Mouse (Mus musculus) kidney, postnatal 0 days (tissue): Measurements from ENCODE around the gene Dhx37. TPM values are rescaled to one million over a fixed set of nuclear protein-coding genes. Genes with fewer than 3 reads are reported as not detected.
"Not testable (repeated sequence)": the region's sequence is repeated elsewhere in the genome, so short reads cannot be mapped to it uniquely, and the experiment has no call there.

Experiments used
- ATAC-seq: fragments of 200-750 bp; cut with Nextera tagmentation; replicated peaks from 2 replicates; pipeline ENCODE4 v1.8.0; 2017; ENCODE audit warnings: low read depth, moderate number of reproducible peaks, moderate TSS enrichment, moderate library complexity; ENCODE audit not compliant: low FRiP score
- DNase-seq: peaks from one replicate; pipeline ENCODE4 v3.0.0-alpha.2; 2016; ENCODE audit warnings: low spot score
- H3K27ac ChIP-seq: fragments of 300-500 bp; sonication (generic); 2 replicates; pipeline ENCODE4 v1.5.1; 2014; ENCODE audit warnings: mild to moderate bottlenecking
- H3K27me3 ChIP-seq: fragments of 300-500 bp; sonication (generic); 2 replicates; pipeline ENCODE4 v1.6.1; 2014; ENCODE audit warnings: low read length, mixed read lengths; ENCODE audit not compliant: insufficient read depth
- H3K36me3 ChIP-seq: fragments of 300-500 bp; sonication (generic); 2 replicates; pipeline ENCODE4 v1.6.1; 2014; ENCODE audit warnings: low read length, mixed read lengths; ENCODE audit not compliant: insufficient read depth
- H3K4me1 ChIP-seq: fragments of 300-500 bp; sonication (generic); replicated peaks from 2 replicates; pipeline ENCODE4 v1.6.1; 2014; ENCODE audit warnings: antibody characterized with exemption, low read length, mixed read lengths; ENCODE audit not compliant: insufficient read depth
- H3K4me2 ChIP-seq: fragments of 300-500 bp; sonication (generic); 2 replicates; pipeline ENCODE4 v1.6.1; 2014; ENCODE audit warnings: mild to moderate bottlenecking, low read length, moderate library complexity, mixed read lengths
- H3K4me3 ChIP-seq: fragments of 300-500 bp; sonication (generic); replicated peaks from 2 replicates; pipeline ENCODE4 v1.5.1; 2014; ENCODE audit warnings: low read depth, low read length
- H3K9ac ChIP-seq: fragments of 300-500 bp; sonication (generic); 2 replicates; pipeline ENCODE4 v1.6.1; 2014; ENCODE audit warnings: low read depth, low read length
- H3K9me3 ChIP-seq: fragments of 300-500 bp; sonication (generic); replicated peaks from 2 replicates; pipeline ENCODE4 v1.6.1; 2016; ENCODE audit warnings: low read length, inconsistent platforms, mixed read lengths
- CTCF ChIP-seq: IDR thresholded peaks from 2 replicates; pipeline ENCODE4 v1.5.1; 2016; ENCODE audit warnings: antibody characterized with exemption, low read depth, mild to moderate bottlenecking, moderate library complexity
- WGBS: fragments of 180-500 bp; shearing (Covaris S2); extraction: QIAGEN DNeasy Blood & Tissue Kit; methylation state at CpG from one replicate; pipeline ENCODE4 v1.1.7; 2014; 5-methylcytosine and 5-hydroxymethylcytosine counted together
- polyA plus RNA-seq: library from polyadenylated mRNA; unstranded; fragments of >200 nt; fragmentation: Nextera tagmentation; extraction: Ambion mirVana; gene quantifications from 2 replicates; pipeline ENCODE4 v1.2.1, GENCODE M21; 2015

The Dhx37 gene
- polyA plus RNA-seq, 1 experiment from 2014 or later: 7.2 TPM

DNA sequence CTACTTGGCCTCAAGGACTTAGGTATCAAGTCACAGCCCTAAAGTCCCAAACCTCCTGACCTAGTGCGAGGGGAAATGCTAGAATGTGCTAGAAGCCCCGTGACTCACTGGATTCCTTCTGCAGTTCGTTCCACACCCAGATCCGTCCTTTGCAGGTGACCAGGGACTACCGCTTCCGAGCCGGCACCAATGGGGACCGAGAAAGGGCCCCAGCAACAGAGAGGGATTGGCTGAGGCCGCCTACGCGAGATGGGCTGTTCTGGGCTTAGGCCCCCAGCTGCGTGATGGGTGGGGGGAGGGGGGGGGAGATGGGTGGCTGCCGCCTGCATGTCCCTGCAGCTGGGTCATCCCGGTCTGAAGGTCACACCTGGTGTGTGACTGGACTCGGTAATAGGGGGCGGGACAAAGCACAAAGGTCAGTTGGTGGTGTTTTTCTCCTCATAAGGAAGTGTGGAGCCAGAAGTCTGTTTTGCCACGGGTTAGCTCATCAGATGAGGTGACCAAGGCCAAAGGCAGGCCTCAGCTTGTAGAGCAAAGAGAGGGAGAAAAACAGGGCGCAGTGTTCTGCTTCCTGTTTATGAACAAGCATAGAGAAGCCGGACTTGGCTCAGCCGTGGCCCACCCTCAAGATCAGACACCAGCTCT is 40.8 kb downstream of the Dhx37 start:
- DNase-seq: peak; percentile 99
- H3K36me3 ChIP-seq: no peaks in the 10 kb centered on the region
- WGBS: under 1% methylated on average over 20 of the region's 20 CpGs

DNA sequence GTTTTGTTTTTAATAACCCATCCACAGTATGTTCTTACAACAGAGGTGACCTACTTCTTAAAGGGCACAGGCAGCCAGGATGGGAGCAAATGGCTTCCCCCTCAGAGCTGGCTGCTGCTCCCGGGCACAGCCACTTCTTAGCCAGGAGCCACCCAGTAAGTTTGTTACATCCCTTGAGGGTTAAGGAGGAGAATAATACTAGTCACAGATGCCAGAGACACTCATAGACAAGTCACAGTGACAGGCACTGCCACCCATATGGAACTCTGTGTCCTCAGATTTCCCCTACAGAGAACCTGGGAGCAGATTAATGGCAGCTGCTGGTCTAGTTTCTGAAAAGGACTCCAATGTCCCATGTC is 41.3 kb downstream of the Dhx37 start:
- Histone ChIP-seq H3K4me1 (peaks cover 26% of the 10 kb centered on the region), H3K4me2 (peak overlapping the region; percentile 46), H3K9ac (peak overlapping the region; percentile 40), H3K4me3 (no peak overlapping the region), H3K27me3 (no peaks in the 10 kb centered on the region), H3K36me3 (no peaks in the 10 kb centered on the region), H3K27ac (peak overlapping the region; percentile 98), H3K9me3 (no peaks in the 10 kb centered on the region)
- DNase-seq: no peak
- no peak for ATAC-seq
- TF ChIP-seq CTCF: no peak
- 7% methylated on average over 1 of the region's 1 CpGs for WGBS

More for the DNA sequence above, 40.8 kb downstream of the Dhx37 start:
- no peaks in the 10 kb centered on the region for H3K9me3 ChIP-seq
- H3K4me3 ChIP-seq: 0 out of 2 replicates have a peak overlapping the region, but pooled peaks have one; percentile 2
- H3K9ac ChIP-seq: peak overlapping the region; percentile 40
- peak; percentile 95 for ATAC-seq
- H3K27me3 ChIP-seq: no peaks in the 10 kb centered on the region
- H3K4me2 ChIP-seq: peak overlapping the region; percentile 48
- H3K27ac ChIP-seq: peak overlapping the region; percentile 98
- peaks cover 26% of the 10 kb centered on the region for H3K4me1 ChIP-seq
- TF ChIP-seq CTCF: no peak

DNA sequence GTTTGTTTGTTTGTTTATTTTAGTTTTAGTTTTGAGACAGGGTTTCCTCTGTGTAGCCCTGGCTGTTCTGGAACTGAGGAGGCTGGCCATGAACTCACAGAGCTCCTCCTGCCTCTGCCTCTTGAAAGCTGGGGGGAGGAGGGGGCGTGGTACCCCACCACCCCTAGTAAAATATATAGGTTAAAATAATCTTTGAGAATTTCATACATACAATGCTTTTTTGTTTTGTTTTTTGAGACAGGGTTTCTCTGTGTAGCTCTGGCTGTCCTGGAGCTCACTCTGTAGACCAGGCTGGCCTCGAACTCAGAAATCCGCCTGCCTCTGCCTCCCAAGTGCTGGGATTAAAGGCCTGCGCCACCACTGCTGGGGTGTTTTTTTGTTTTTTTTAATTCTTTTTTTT is 41.7 kb downstream of the Dhx37 start:
- H3K27ac ChIP-seq: peak overlapping the region; percentile 98
- H3K9ac ChIP-seq, ATAC-seq, H3K36me3 ChIP-seq, DNase-seq, H3K4me2 ChIP-seq, H3K9me3 ChIP-seq, H3K4me3 ChIP-seq, H3K27me3 ChIP-seq: not testable (repeated sequence)
- H3K4me1 ChIP-seq: peaks cover 26% of the 10 kb centered on the region
- WGBS: 97% methylated on average over 3 of the region's 4 CpGs

DNA sequence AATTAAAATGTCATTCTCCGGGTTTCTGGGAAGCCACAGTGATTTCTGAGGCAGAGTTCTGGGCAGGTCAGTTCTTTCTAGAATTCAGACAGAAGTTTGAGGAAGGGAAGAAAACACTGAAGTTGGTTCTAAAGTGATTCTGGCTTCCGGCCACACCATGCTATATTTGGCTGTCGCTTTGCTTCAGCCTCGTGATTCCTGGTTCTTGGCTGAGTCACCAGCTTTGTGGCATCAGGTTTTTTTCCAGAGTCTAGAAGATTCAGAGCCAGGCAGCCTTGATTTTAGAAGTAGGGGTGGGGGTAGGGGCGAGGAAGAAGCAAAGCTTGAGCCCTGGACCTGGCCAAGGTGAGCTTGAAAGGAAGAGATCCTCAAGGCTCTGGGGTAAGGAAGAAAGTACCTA is 42.3 kb downstream of the Dhx37 start:
- Histone ChIP-seq H3K36me3 (no peaks in the 10 kb centered on the region), H3K4me2 (no peak overlapping the region), H3K4me3 (no peak overlapping the region), H3K9me3 (no peaks in the 10 kb centered on the region), H3K27me3 (no peaks in the 10 kb centered on the region), H3K4me1 (peaks cover 26% of the 10 kb centered on the region), H3K9ac (no peak overlapping the region), H3K27ac (peak overlapping the region; percentile 98)
- 54% methylated on average over 5 of the region's 5 CpGs for WGBS
- peak; percentile 60 for DNase-seq
- TF ChIP-seq CTCF: no peak
- ATAC-seq: no peak

DNA sequence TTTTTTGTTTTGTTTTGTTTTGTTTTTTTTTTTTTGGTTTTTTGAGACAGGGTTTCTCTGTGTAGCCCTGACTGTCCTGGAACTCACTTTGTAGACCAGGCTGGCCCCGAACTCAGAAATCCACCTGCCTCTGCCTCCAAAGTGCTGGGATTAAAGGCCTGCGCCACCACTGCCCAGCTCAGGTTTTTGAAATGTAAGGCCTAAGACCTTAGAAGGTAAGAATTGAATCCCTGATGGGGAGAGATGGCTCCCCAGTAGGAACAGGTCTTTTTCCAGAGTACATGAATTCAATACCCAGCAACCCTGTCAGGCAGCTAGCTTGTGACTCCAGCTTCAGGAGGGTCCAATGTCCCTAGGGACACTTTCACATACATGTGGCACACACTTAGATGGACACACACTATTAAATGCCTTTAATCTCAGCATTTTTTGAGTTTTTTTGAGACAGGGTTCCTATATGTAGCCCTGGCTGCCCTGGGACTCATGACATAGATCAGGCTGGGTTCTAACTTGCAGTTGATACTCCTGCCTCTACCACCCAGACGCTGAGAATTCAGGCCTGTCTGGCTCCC is 42.9 kb downstream of the Dhx37 start:
- DNase-seq (no peak), ATAC-seq (no peak)
- Histone ChIP-seq H3K27ac (peak overlapping the region; percentile 98), H3K4me2 (no peak overlapping the region), H3K4me3 (no peak overlapping the region), H3K27me3 (no peaks in the 10 kb centered on the region), H3K4me1 (peaks cover 26% of the 10 kb centered on the region), H3K9me3 (no peaks in the 10 kb centered on the region), H3K36me3 (no peaks in the 10 kb centered on the region), H3K9ac (no peak overlapping the region)
- TF ChIP-seq CTCF: no peak
- 90% methylated on average over 3 of the region's 3 CpGs for WGBS

DNA sequence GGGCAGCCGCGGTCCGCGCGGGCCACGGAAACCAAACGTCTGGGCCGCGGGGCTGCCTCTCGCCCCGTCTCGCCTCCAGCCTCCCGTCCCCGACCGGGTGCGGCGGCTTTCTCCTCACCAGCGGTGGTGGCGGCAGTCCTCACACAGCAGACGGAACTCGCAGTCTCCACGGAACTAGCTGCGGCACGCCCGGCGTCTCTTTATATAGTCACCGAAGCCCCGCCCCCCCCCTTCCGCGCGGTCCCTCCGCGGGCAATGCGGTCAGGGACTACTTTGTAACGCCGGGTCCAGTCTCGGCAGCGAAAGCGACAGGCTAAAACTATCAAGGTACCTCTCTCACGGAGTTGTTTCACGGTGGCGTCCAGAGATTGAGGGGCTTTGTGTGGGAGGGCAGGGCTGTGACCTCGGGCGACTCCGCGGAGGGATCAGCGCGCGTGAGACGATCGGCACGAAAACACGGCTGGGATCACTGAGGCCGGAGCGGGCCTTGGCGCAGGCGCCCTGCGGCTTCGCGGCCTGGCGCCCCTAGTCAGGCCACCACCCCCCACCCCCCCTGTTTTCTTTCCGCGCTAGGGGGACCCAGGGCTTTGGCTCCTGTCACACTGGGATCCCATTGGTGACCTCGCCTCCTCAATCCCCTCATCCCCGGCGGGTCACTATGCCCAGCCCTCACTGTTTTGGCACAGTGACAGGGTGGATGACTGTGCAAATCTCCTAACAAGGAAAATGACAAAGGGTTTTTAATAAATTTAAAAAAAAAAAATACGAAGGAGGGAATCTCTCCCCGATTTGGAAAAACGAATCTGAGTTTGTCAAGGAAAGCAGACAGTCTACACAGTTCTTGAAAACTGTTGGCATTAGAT is 44.1 kb downstream of the Dhx37 start, which contains the start of gene Ubc:
TSS of gene Ubc (minus strand) at position 624 of the 863 bp plus-strand sequence.
- no peaks in the 10 kb centered on the region for H3K9me3 ChIP-seq
- H3K4me3 ChIP-seq: peak within 1 kb of the TSS; percentile 100
- H3K36me3 ChIP-seq: peaks cover 7% of the 10 kb centered on the region
- WGBS: under 1% methylated on average over 68 of the region's 69 CpGs
- peak within 1 kb of the TSS; percentile 94 for H3K4me2 ChIP-seq
- H3K27ac ChIP-seq: peak within 1 kb of the TSS; percentile 98
- ATAC-seq (peak; percentile 35), DNase-seq (peak; percentile 91)
- no peak for TF ChIP-seq CTCF
- no peaks in the 10 kb centered on the region for H3K27me3 ChIP-seq
- H3K4me1 ChIP-seq: peaks cover 22% of the 10 kb centered on the region
- peak within 1 kb of the TSS; percentile 100 for H3K9ac ChIP-seq
